Mouse (Mus musculus): ENCODE measurements around the gene Lrrc8d.

DNA sequence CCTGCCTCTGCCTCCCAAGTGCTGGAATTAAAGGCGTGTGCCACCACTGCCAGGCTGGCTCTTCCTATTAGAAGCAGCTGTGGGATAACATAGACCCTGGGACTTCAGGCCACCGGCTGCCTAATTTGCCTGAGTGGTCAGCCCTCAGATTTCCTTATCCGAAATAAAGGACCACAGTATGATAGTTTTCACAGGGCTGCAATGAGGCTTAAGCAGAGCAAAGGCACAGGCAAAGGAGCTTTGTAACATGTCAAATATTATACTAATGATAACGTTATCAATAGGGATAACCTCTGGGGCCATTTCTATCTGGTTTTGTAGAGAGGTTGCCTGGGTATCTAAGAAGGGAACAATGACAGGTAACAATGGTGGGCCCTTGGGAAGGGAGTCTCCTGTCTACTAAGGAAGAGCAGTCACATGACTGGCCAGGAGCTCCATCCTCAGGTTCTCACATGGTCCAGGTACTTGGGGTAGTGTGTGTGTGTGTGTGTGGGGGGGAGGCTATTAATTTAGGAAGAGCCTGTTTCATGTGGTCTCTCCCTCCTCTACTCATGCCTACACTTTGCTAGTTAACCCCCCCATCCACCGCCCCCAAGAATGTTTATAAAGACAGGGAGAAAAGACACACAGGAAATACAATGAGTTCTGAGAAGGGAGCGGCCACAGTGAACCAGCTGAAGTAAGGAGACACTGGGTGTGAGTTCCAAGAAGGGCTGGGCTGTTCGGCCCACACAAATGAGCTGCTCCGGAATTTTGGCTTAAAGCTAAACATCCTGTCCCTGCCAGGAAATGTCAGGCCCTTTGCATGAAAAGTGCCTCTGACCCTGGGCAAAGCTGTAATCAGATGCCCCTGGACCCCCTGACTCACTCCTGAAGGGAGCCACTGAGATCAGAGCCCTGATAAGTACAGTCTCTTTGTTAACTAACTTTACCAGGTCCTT lies 159.3 kb downstream of the Lrrc8d start:
- TF ChIP-seq CTCF (IDR thresholded peaks at IDR 0.05; ENCODE audit: borderline replicate concordance, control insufficient read depth, extremely low read depth, insufficient read depth, low read length, poor library complexity), result no peak
- no peak for TF ChIP-seq POLR2A (IDR thresholded peaks at IDR 0.05; ENCODE audit: control insufficient read depth, extremely low read depth, insufficient read depth, low read length, poor library complexity)

All from thymus, adult 2 months (tissue).